Mouse (Mus musculus) brain, embryonic 14.5 days (tissue): ENCODE data around the gene Mgat4b. TPM values are rescaled to one million over a fixed set of nuclear protein-coding genes. Genes with fewer than 3 reads are reported as not detected.
A peak's percentile ranks its signal among the peaks of the same experiment; 100 is the strongest.

Source experiments
- DNase-seq: peaks from one replicate; pipeline ENCODE4 v3.0.0-alpha.2; 2011; ENCODE audit warnings: low read depth
- CTCF ChIP-seq: fragments of 200-500 bp; IDR thresholded peaks from 2 replicates; pipeline ENCODE4 v1.5.1; 2012; ENCODE audit warnings: inconsistent platforms, mild to moderate bottlenecking, moderate library complexity, borderline replicate concordance; ENCODE audit not compliant: insufficient read depth, insufficient read length; ENCODE audit errors: extremely low read depth
- POLR2A ChIP-seq: fragments of 200-500 bp; IDR thresholded peaks from 2 replicates; pipeline ENCODE4 v1.6.1; 2012; ENCODE audit warnings: mild to moderate bottlenecking, inconsistent platforms, borderline replicate concordance; ENCODE audit not compliant: poor library complexity, insufficient read depth, insufficient read length, severe bottlenecking; ENCODE audit errors: extremely low read depth
- polyA plus RNA-seq: library from polyadenylated mRNA; depleted of rRNA; stranded (reverse); fragments of >200 nt; gene quantifications from 2 replicates; pipeline ENCODE4 v1.2.3, GENCODE M21; 2012

The Mgat4b gene
- polyA plus RNA-seq, 1 experiment, result 97.1 TPM

- DNase-seq, result no peak
Observed at GRCm38 (mm10) chr11:50240235-50240911, 29.7 kb downstream of the Mgat4b start.

GRCm38 (mm10) chr11:50243926-50244325, 33.2 kb downstream of the Mgat4b start:
- no peak for DNase-seq
- TF ChIP-seq CTCF, result no peak
- TF ChIP-seq POLR2A, result no peak

More at GRCm38 (mm10) chr11:50240235-50240911, 29.7 kb downstream of the Mgat4b start:
- no peak for TF ChIP-seq POLR2A
- TF ChIP-seq CTCF, result no peak

GRCm38 (mm10) chr11:50245269-50245668, 34.6 kb downstream of the Mgat4b start:
- DNase-seq, result no peak
- no peak for TF ChIP-seq CTCF
- TF ChIP-seq POLR2A, result no peak

- TF ChIP-seq POLR2A, result no peak
- no peak for TF ChIP-seq CTCF
- DNase-seq, result no peak
Observed at GRCm38 (mm10) chr11:50248473-50249171, 37.9 kb downstream of the Mgat4b start.

- TF ChIP-seq POLR2A (no peak), CTCF (no peak)
- DNase-seq, result no peak
Observed at GRCm38 (mm10) chr11:50252166-50252565, 41.5 kb downstream of the Mgat4b start.

GRCm38 (mm10) chr11:50252684-50253265, 42.1 kb downstream of the Mgat4b start:
- TF ChIP-seq CTCF (no peak), POLR2A (no peak)
- DNase-seq, result no peak

- DNase-seq, result no peak
- TF ChIP-seq CTCF (no peak), POLR2A (no peak)
Observed at GRCm38 (mm10) chr11:50253393-50253792, 42.7 kb downstream of the Mgat4b start.

- peak; percentile 62 for DNase-seq
- TF ChIP-seq CTCF, result no peak
- TF ChIP-seq POLR2A, result no peak
Observed at GRCm38 (mm10) chr11:50254010-50254580, 43.4 kb downstream of the Mgat4b start.

GRCm38 (mm10) chr11:50256615-50257014, 45.9 kb downstream of the Mgat4b start:
- TF ChIP-seq CTCF (no peak), POLR2A (no peak)
- no peak for DNase-seq

GRCm38 (mm10) chr11:50258310-50258709, 47.6 kb downstream of the Mgat4b start:
- no peak for DNase-seq
- no peak for TF ChIP-seq POLR2A
- no peak for TF ChIP-seq CTCF

GRCm38 (mm10) chr11:50262020-50262419, 51.3 kb downstream of the Mgat4b start:
- TF ChIP-seq CTCF (no peak), POLR2A (no peak)
- DNase-seq, result peak; percentile 17
